Mouse (Mus musculus): ENCODE measurements around the gene Pparg. TPM values are rescaled to one million over a fixed set of nuclear protein-coding genes. Genes with fewer than 3 reads are reported as not detected.

Pparg gene
- polyA plus RNA-seq, 1 experiment from 2014 or later = 5.7 TPM

DNA sequence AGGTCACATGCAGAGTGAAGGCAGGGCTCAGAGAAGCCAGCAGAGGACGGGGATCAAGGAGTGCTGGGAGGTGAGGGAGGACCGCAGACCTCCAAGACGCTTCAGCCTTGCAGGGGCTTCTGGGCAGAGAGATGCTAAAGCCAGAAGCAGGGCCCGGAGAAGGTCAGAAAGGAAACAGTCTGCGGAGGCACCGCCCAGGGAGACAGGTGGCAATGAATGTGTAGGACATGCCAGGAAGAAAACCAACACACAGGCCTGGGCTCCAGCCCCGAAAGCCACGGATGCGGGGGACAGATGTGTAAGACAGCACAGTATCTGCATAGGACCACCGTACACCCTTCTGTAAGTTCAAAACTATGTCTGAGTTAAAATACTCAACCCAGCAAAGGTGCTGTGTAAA is 139.5 kb downstream of the Pparg start:
- no peak overlapping the region for H3K9ac ChIP-seq
- H3K27ac ChIP-seq = no peak overlapping the region
- no peaks in the 10 kb centered on the region for H3K9me3 ChIP-seq (replicated peaks)
- no peak for ATAC-seq (replicated peaks; ENCODE audit: low FRiP score)
- no peaks in the 10 kb centered on the region for H3K36me3 ChIP-seq
- no peak overlapping the region for H3K4me3 ChIP-seq (replicated peaks)
- peaks cover 21% of the 10 kb centered on the region for H3K4me1 ChIP-seq
- H3K27me3 ChIP-seq = no peaks in the 10 kb centered on the region
- 81% methylated on average over 10 of the region's 10 CpGs for whole genome bisulfite sequencing
- H3K4me2 ChIP-seq = no peak overlapping the region

DNA sequence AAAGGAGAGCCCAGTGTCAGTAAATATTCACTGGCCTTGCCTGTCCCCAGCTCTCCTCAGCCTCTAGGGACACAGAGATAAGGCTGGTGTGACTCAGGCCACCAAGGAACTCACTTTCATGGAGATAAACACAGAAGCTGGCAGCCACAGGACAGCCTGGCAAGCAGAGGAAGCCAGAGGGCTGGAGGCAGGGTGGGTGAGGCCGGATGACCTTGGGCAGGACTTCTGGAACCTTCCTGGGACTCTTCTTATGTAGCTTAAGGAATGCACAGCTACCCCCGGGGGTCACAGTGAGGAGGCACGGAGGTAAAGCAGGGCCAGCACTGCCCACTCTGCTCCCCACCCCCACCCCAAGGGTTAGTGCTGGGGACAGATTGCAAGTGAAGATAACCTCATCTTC is 140.4 kb downstream of the Pparg start:
- WGBS = 54% methylated on average over 3 of the region's 3 CpGs
- no peak for ATAC-seq (replicated peaks; ENCODE audit: low FRiP score)
- Histone ChIP-seq H3K27ac (no peak overlapping the region), H3K27me3 (no peaks in the 10 kb centered on the region), H3K9ac (no peak overlapping the region), H3K36me3 (no peaks in the 10 kb centered on the region), H3K4me1 (peaks cover 21% of the 10 kb centered on the region), H3K4me2 (no peak overlapping the region), H3K9me3 (replicated peaks) (no peaks in the 10 kb centered on the region), H3K4me3 (replicated peaks) (no peak overlapping the region)

DNA sequence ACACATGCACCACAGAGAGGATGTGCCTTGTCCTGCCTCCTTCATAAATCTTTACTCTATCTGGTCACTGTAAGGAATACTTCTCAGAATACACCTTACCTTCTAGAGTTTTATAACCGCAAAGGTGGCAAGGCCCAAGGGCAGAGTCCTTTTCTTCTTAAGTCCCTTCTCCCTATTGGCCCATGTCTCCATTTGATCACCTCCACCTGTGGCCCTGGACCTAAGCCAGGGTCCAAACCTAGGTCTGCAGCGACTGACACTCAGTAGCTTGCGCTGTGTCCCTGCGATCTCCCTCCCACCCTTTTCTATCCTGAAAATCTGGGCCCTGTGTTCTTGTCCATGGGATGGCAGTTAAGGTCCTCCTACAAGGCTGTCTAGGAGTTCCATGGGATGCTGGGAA is 142.3 kb downstream of the Pparg start:
- no peak for ATAC-seq (replicated peaks; ENCODE audit: low FRiP score)
- 86% methylated on average over 4 of the region's 4 CpGs for WGBS
- H3K36me3 ChIP-seq = no peaks in the 10 kb centered on the region
- no peak overlapping the region for H3K4me3 ChIP-seq (replicated peaks)
- H3K27me3 ChIP-seq = no peaks in the 10 kb centered on the region
- H3K9ac ChIP-seq = no peak overlapping the region
- H3K9me3 ChIP-seq (replicated peaks) = no peaks in the 10 kb centered on the region
- H3K4me2 ChIP-seq = no peak overlapping the region
- H3K4me1 ChIP-seq = peaks cover 21% of the 10 kb centered on the region
- H3K27ac ChIP-seq = peak overlapping the region; percentile 68; the same call in 1 of the 2 replicates

DNA sequence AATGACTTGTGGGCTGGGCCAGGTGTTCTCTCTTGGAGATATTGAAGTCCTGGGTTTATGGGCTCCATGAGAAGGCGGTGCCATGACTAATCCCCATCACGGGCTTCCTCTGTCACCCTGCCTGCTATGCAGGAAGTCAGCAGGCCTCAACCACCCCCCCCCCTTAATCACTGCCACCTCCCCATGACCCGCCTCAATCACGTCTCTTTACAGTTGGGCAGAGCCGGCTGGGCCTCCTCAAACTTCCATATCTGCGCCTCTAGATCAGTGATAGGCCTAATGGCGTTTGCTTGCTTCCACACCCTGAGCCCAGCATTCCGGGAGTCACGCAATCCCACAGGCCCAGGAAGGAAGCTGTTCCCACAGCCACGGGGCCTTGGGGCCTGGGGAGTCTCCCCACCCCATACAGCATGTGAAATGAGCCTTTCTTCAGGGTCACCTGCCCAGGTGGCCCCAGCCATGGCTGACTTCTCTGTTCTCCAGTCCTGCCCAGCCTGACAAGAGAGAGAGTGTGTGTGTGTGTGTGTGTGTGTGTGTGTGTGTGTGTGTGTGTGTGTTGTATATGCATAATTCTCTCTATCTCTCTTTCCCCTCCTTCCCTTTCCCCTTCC is 142.9 kb downstream of the Pparg start:
- H3K27ac ChIP-seq = peak overlapping the region; percentile 68
- no peaks in the 10 kb centered on the region for H3K27me3 ChIP-seq
- peaks cover 4% of the 10 kb centered on the region; the same call in 1 of the 2 replicates for H3K9me3 ChIP-seq (replicated peaks)
- peaks cover 21% of the 10 kb centered on the region for H3K4me1 ChIP-seq
- no peaks in the 10 kb centered on the region for H3K36me3 ChIP-seq
- 68% methylated on average over 10 of the region's 10 CpGs for WGBS
- no peak overlapping the region for H3K4me2 ChIP-seq
- no peak overlapping the region for H3K4me3 ChIP-seq (replicated peaks)
- peak; percentile 46 for ATAC-seq (replicated peaks; ENCODE audit: low FRiP score)
- H3K9ac ChIP-seq = no peak overlapping the region

DNA sequence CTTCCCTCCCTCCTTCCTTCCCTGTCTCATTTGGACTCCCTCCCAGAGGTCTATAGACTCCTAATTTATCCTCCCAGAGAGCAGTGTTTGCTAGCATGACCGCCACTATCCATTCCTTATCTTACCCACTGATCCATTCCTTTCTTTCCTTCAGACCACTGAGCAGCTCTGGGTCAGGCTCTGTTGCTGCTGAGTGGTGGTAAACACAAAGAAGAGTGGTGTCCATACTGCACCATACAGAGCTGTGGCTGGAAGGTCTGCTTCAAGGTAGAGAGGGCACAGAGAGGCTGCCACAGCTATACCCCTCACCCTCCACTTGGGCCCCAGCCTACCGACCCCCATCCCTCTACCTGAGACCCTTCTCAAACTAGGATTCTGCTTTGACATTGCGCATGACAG is 143.4 kb downstream of the Pparg start:
- peak; percentile 69 for ATAC-seq (replicated peaks; ENCODE audit: low FRiP score)
- no peak overlapping the region for H3K4me3 ChIP-seq (replicated peaks)
- H3K4me1 ChIP-seq = peaks cover 21% of the 10 kb centered on the region
- WGBS = 64% methylated on average over 3 of the region's 3 CpGs
- H3K27me3 ChIP-seq = no peaks in the 10 kb centered on the region
- H3K9me3 ChIP-seq (replicated peaks) = peaks cover 4% of the 10 kb centered on the region; the same call in 1 of the 2 replicates
- H3K4me2 ChIP-seq = no peak overlapping the region
- peak overlapping the region; percentile 68; the same call in 1 of the 2 replicates for H3K27ac ChIP-seq
- H3K36me3 ChIP-seq = no peaks in the 10 kb centered on the region
- H3K9ac ChIP-seq = no peak overlapping the region

DNA sequence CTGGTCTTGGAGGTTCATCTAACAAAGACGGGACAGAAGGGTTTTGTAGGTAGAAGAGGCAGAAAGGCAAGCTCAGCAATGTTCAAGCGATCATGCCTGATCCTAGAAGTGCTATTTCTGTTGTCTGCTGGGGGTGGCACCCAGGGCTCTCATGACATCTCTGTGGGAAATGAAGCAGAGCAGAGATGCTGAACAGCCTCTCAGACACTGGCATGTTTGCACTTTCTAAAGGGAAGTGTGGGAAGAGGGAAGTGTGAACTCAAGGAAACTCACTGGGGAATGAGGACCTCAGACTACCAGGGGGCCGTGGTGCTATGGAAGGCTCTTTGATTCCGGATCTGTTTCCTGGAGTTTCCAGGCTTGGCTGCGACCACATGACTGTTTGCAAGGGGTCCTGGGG is 144.2 kb downstream of the Pparg start:
- H3K27me3 ChIP-seq = no peaks in the 10 kb centered on the region
- peaks cover 17% of the 10 kb centered on the region for H3K4me1 ChIP-seq
- H3K4me2 ChIP-seq = no peak overlapping the region
- WGBS = 89% methylated on average over 5 of the region's 5 CpGs
- H3K36me3 ChIP-seq = no peaks in the 10 kb centered on the region
- no peak overlapping the region for H3K4me3 ChIP-seq (replicated peaks)
- no peak for ATAC-seq (replicated peaks; ENCODE audit: low FRiP score)
- H3K27ac ChIP-seq = 0 out of 2 replicates have a peak overlapping the region, but pooled peaks have one; percentile 68
- H3K9me3 ChIP-seq (replicated peaks) = peaks cover 4% of the 10 kb centered on the region; the same call in 1 of the 2 replicates
- no peak overlapping the region for H3K9ac ChIP-seq

DNA sequence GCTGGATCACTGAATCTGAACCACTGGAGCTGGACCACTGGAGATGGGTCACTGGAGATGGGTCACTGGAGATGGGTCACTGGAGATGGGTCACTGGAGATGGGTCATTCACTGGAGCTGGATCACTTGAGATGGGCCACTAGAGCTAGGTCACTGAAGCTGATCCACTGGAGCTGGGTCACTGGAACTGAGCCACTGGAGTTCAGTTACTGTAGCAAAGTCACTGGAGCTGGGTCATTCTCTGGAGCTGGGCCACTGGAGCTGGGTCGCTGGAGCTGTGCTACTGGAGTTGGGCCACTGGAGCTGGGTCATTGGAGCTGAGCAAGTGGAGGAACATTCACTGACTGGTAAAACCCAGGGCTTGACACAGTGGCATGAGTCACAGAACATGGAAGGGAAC is 145.7 kb downstream of the Pparg start:
- Histone ChIP-seq H3K27me3 (no peaks in the 10 kb centered on the region), H3K4me2 (no peak overlapping the region), H3K36me3 (no peaks in the 10 kb centered on the region), H3K27ac (no peak overlapping the region), H3K9ac (no peak overlapping the region), H3K4me1 (peaks cover 12% of the 10 kb centered on the region), H3K4me3 (replicated peaks) (no peak overlapping the region), H3K9me3 (replicated peaks) (peaks cover 4% of the 10 kb centered on the region; the same call in 1 of the 2 replicates)
- no peak for ATAC-seq (replicated peaks; ENCODE audit: low FRiP score)
- 83% methylated on average over 1 of the region's 1 CpGs for WGBS

DNA sequence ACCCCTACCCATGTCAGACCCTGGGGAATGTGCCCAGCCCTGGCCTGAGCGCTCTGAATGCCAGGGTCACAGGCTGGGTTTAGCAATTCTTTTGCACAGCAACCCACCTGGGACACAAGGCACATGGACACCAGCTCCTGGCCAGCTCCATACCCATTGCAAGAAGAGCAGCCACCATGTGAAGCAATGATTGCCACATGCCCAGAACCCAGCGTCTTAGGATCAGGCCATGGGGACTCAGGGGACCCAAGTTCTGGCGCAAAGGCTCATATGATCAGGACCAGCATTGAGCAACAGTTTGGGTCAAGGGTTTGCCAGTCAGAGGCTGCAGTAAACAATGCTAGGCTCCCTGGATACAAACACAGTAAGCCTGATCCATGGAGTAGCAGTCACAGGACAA is 150.7 kb downstream of the Pparg start:
- H3K27me3 ChIP-seq = no peaks in the 10 kb centered on the region
- H3K27ac ChIP-seq = no peak overlapping the region
- no peak overlapping the region for H3K4me3 ChIP-seq (replicated peaks)
- H3K9me3 ChIP-seq (replicated peaks) = peaks cover 4% of the 10 kb centered on the region; the same call in 1 of the 2 replicates
- no peaks in the 10 kb centered on the region for H3K4me1 ChIP-seq
- 88% methylated on average over 3 of the region's 3 CpGs for WGBS
- H3K4me2 ChIP-seq = no peak overlapping the region
- no peak for ATAC-seq (replicated peaks; ENCODE audit: low FRiP score)
- no peak overlapping the region for H3K9ac ChIP-seq
- H3K36me3 ChIP-seq = no peaks in the 10 kb centered on the region

DNA sequence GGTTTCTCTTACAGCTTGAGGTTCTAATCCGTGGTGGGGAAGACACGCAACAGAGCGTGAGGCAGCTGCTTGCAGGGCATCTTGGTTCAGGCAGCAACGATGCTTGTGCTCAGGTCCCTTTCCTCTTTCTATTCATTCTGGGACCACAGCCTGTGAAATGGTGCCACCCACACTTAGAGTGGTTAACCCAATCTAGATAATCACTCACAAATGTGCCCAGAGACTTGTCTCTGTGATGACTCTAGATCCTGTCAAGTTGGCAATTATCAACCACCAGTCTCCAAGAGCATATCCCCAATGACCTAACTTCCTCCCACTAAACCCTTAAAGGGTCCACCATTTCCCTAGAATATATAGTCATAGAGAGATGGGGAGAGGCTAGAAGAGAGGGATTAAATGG is 152.5 kb downstream of the Pparg start:
- ATAC-seq (replicated peaks; ENCODE audit: low FRiP score) = no peak
- H3K4me1 ChIP-seq = no peaks in the 10 kb centered on the region
- no peaks in the 10 kb centered on the region for H3K36me3 ChIP-seq
- no peak overlapping the region for H3K4me3 ChIP-seq (replicated peaks)
- no peak overlapping the region for H3K4me2 ChIP-seq
- 92% methylated on average over 4 of the region's 4 CpGs for WGBS
- peaks cover 3% of the 10 kb centered on the region; the same call in 1 of the 2 replicates for H3K9me3 ChIP-seq (replicated peaks)
- no peaks in the 10 kb centered on the region for H3K27me3 ChIP-seq
- H3K9ac ChIP-seq = no peak overlapping the region
- H3K27ac ChIP-seq = no peak overlapping the region

DNA sequence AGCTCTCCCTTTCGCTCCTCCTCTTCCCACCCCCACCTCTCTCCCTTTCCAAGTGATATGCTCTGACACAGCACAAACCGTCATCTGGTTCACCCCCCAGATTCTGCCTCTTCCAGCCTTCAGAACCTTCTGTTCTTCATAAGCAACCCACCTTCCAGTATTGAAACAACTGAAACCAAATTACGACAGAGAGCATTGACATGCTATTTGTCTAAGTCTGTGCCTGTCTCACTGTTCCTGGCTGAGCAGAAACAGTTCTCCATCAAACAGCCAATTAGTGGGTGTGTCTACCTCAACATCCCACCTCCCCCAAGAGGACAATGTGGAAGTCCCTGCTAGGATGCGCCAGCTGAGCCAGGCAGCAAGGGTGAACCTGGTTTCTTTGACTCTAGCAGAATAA is 157.2 kb downstream of the Pparg start:
- Histone ChIP-seq H3K4me2 (no peak overlapping the region), H3K9me3 (replicated peaks) (no peaks in the 10 kb centered on the region), H3K9ac (no peak overlapping the region), H3K27me3 (no peaks in the 10 kb centered on the region), H3K4me1 (peaks cover 14% of the 10 kb centered on the region), H3K27ac (no peak overlapping the region), H3K36me3 (no peaks in the 10 kb centered on the region), H3K4me3 (replicated peaks) (no peak overlapping the region)
- WGBS = 80% methylated on average over 4 of the region's 4 CpGs
- ATAC-seq (replicated peaks; ENCODE audit: low FRiP score) = no peak

DNA sequence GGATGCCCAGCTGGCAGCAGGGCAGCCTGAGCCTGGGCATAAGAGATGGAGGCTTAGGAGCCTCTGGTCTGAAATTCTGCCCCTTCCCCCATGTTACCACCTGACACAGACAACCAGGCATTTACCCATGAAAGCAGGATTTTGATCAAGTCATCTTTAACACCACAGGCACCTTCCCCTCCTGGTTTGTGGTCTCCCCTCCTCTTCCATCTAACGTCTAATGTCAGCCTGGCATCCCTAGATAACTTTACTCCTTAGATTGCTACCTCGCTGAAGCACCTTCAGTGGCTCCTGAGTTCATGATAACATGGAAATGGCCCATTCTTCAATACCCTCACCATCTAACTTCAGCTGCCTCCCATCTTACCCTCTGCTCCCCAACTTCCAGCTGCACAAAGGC is 157.6 kb downstream of the Pparg start:
- H3K4me2 ChIP-seq = no peak overlapping the region
- 85% methylated on average over 2 of the region's 2 CpGs for WGBS

DNA sequence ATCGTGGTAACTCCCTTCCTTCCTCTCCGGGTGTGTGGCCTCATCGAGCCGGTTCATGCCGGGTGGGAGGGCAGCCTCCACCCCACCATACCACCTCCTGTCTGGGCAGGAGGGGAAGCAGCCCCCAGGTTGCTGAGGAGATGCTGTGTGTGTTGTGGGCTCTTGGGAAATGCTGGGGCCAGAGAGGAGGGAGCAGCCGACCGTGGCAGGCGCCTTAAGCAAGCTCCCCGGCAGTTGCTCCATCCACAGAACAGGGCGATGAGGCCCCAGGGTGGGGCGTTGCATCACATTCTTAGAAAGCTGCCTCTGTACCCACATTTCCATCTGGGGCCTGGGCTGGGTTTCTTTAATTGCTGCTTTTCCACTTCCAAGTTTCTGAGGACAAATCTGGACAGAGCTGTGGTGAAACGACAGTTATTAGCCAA is 158.5 kb downstream of the Pparg start:
- Histone ChIP-seq H3K27me3 (no peaks in the 10 kb centered on the region), H3K9ac (no peak overlapping the region), H3K4me3 (replicated peaks) (no peak overlapping the region), H3K4me1 (peaks cover 18% of the 10 kb centered on the region), H3K36me3 (no peaks in the 10 kb centered on the region), H3K27ac (peak overlapping the region; percentile 49; the same call in 1 of the 2 replicates), H3K4me2 (peak overlapping the region; percentile 33), H3K9me3 (replicated peaks) (no peaks in the 10 kb centered on the region)
- peak; percentile 76 for ATAC-seq (replicated peaks; ENCODE audit: low FRiP score)
- WGBS = 30% methylated on average over 12 of the region's 12 CpGs

More for the DNA sequence above, 157.6 kb downstream of the Pparg start:
- ATAC-seq (replicated peaks; ENCODE audit: low FRiP score) = no peak
- Histone ChIP-seq H3K9ac (no peak overlapping the region), H3K4me1 (peaks cover 14% of the 10 kb centered on the region), H3K27ac (no peak overlapping the region; the same call in 1 of the 2 replicates), H3K4me3 (replicated peaks) (no peak overlapping the region), H3K36me3 (no peaks in the 10 kb centered on the region), H3K27me3 (no peaks in the 10 kb centered on the region), H3K9me3 (replicated peaks) (no peaks in the 10 kb centered on the region)

DNA sequence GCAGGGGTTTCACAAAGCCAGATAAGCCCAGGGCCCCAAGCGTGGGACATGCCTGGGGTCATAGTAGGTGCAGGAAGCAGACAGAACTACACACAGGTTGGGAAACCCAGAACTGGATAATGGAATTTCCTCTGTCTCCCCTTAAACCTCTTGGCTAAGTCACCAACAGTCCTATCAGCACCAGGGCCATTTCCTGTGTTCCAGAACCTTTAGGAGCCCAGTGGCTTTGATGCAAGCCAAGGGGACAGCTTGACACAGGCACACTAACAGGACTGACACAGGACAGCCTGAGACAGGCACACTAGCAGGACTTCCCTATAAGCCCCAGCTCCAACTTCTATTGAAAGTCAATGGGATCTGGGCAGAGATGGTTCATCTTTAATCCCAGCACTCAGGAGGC is 161.2 kb downstream of the Pparg start:
- WGBS = 71% methylated on average over 1 of the region's 1 CpGs
- Histone ChIP-seq H3K4me3 (replicated peaks) (no peak overlapping the region), H3K36me3 (no peaks in the 10 kb centered on the region), H3K9me3 (replicated peaks) (no peaks in the 10 kb centered on the region), H3K27me3 (no peaks in the 10 kb centered on the region), H3K4me2 (no peak overlapping the region), H3K27ac (peak overlapping the region; percentile 37), H3K9ac (no peak overlapping the region), H3K4me1 (peaks cover 28% of the 10 kb centered on the region)
- ATAC-seq (replicated peaks; ENCODE audit: low FRiP score) = no peak
